Mouse (Mus musculus) midbrain, embryonic 11.5 days (tissue): Measurements from ENCODE around the gene Pla2g4e. TPM values are rescaled to one million over a fixed set of nuclear protein-coding genes. Genes with fewer than 3 reads are reported as not detected.

ENCODE experiments used
- ATAC-seq: fragments of 200-750 bp; cut with Nextera tagmentation; 2 replicates; pipeline ENCODE4 v1.8.0; 2017; ENCODE audit warnings: moderate TSS enrichment, moderate library complexity; ENCODE audit not compliant: low FRiP score
- DNase-seq: peaks from one replicate; pipeline ENCODE4 v3.0.0; 2015; ENCODE audit warnings: low spot score; ENCODE audit errors: missing footprints
- H3K27ac ChIP-seq: fragments of 300-500 bp; sonication (generic); 2 replicates; pipeline ENCODE4 v1.5.1; 2014; ENCODE audit warnings: low read depth, low read length
- H3K27me3 ChIP-seq: fragments of 300-500 bp; sonication (generic); 2 replicates; pipeline ENCODE4 v1.6.1; 2014; ENCODE audit warnings: mild to moderate bottlenecking, low read length, moderate library complexity, mixed read lengths; ENCODE audit not compliant: control insufficient read depth, insufficient read depth
- H3K36me3 ChIP-seq: fragments of 300-500 bp; sonication (generic); 2 replicates; pipeline ENCODE4 v1.6.1; 2014; ENCODE audit warnings: mild to moderate bottlenecking, low read length, moderate library complexity, mixed read lengths; ENCODE audit not compliant: control insufficient read depth, insufficient read depth
- H3K4me1 ChIP-seq: fragments of 300-500 bp; sonication (generic); 2 replicates; pipeline ENCODE4 v1.6.1; 2014; ENCODE audit warnings: low read length; ENCODE audit not compliant: control insufficient read depth, insufficient read depth
- H3K4me2 ChIP-seq: fragments of 300-500 bp; sonication (generic); 2 replicates; pipeline ENCODE4 v1.6.1; 2014; ENCODE audit warnings: mild to moderate bottlenecking, moderate library complexity
- H3K4me3 ChIP-seq: fragments of 300-500 bp; sonication (generic); 2 replicates; pipeline ENCODE4 v1.5.1; 2014; ENCODE audit warnings: low read depth, low read length
- H3K9ac ChIP-seq: fragments of 300-500 bp; sonication (generic); 2 replicates; pipeline ENCODE4 v1.6.1; 2014; ENCODE audit warnings: low read length
- H3K9me3 ChIP-seq: fragments of 300-500 bp; sonication (generic); 2 replicates; pipeline ENCODE4 v1.6.1; 2016; ENCODE audit warnings: low read length; ENCODE audit not compliant: control insufficient read depth
- WGBS: fragments of 180-500 bp; shearing (Covaris S2); extraction: QIAGEN DNeasy Blood & Tissue Kit; methylation state at CpG from one replicate; pipeline ENCODE4 v1.1.7; 2014; 5-methylcytosine and 5-hydroxymethylcytosine counted together
- polyA plus RNA-seq: library from polyadenylated mRNA; unstranded; fragments of >200 nt; fragmentation: Nextera tagmentation; extraction: Ambion mirVana; gene quantifications from 2 replicates; pipeline ENCODE4 v1.2.1, GENCODE M21; 2014

Gene Pla2g4e
- polyA plus RNA-seq, 1 experiment from 2014 or later, result 0.04 TPM

DNA sequence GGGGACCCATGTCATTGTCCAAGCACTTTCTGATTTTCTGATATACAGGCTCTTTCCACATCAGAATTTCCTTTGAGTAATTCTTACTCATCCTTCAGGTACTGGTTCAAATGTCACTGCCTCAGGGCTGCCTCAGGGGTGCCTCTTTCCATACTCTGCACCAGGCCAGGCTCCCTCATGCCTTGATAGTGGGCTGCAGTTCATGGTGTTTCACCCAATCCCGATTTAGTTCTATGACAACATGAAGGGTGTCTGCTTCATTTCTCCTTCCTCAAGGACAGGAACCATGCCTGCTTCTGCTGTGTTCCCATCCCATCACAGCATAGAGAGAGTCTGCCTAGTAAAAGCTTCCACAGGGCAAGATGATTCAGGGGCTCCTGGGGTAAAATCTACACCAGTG, 118.2 kb downstream of the Pla2g4e start:
- no peak for DNase-seq
- no peak overlapping the region for H3K4me2 ChIP-seq
- no peak for ATAC-seq
- no peaks in the 10 kb centered on the region for H3K4me1 ChIP-seq
- H3K4me3 ChIP-seq, result no peak overlapping the region
- no peaks in the 10 kb centered on the region for H3K36me3 ChIP-seq
- no peak overlapping the region for H3K9ac ChIP-seq
- H3K27ac ChIP-seq, result no peak overlapping the region
- 82% methylated on average over 1 of the region's 1 CpGs for WGBS
- no peaks in the 10 kb centered on the region for H3K9me3 ChIP-seq
- H3K27me3 ChIP-seq, result no peaks in the 10 kb centered on the region

GRCm38 (mm10) chr2:120126408-120126807, 118.7 kb downstream of the Pla2g4e start:
- Histone ChIP-seq H3K9me3 (no peaks in the 10 kb centered on the region), H3K4me1 (no peaks in the 10 kb centered on the region), H3K4me2 (no peak overlapping the region), H3K27me3 (no peaks in the 10 kb centered on the region), H3K9ac (no peak overlapping the region), H3K27ac (no peak overlapping the region), H3K4me3 (no peak overlapping the region), H3K36me3 (no peaks in the 10 kb centered on the region)
- DNase-seq (peak; percentile 6), ATAC-seq (no peak)
- WGBS, result 89% methylated on average over 4 of the region's 4 CpGs

DNA sequence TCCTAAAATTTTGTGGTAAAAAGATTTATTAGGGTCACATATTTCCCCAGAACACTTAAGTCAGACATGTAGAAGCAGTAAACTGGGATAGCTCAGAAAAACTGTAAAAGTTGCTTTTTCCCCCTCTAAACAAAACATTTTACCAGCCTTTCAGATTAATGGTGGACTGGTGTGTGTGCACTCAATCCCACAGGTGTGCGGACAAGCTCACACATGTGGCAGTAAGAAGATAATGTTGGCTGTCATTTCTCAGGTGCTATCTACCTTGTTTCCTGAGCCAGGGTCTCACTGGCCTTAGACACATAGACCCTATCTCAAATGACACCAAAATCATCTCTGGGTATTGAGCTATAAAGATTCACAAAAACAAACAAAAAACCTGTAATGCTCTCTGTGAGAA, 119.7 kb downstream of the Pla2g4e start:
- Histone ChIP-seq H3K27me3 (no peaks in the 10 kb centered on the region), H3K9ac (no peak overlapping the region), H3K36me3 (no peaks in the 10 kb centered on the region), H3K4me2 (no peak overlapping the region), H3K4me3 (no peak overlapping the region), H3K4me1 (no peaks in the 10 kb centered on the region), H3K27ac (no peak overlapping the region), H3K9me3 (no peaks in the 10 kb centered on the region)
- DNase-seq (peak; percentile 54), ATAC-seq (no peak)
- 97% methylated on average over 1 of the region's 1 CpGs for WGBS

DNA sequence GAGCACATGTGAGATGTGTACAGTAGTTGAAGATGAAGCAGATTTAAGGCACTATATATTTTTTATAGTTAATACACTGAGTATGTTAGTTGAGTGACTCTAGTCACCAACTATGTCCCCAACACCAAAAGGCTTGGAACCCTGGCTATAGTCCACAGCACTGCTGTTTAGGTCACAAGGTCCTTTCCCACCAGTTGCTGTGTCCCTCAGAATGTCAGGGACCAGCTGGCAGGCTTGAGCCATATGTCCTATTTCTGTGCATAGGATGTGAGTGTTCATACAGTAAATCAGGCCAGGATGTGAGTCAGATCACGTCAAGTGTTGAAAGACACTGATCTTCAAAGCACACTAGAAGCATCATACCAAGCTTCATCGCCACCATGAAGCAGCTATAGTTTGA, 120.2 kb downstream of the Pla2g4e start:
- ATAC-seq (no peak), DNase-seq (peak; percentile 53)
- no peak overlapping the region for H3K27ac ChIP-seq
- no peaks in the 10 kb centered on the region for H3K4me1 ChIP-seq
- H3K4me2 ChIP-seq, result no peak overlapping the region
- H3K9me3 ChIP-seq, result no peaks in the 10 kb centered on the region
- no peaks in the 10 kb centered on the region for H3K36me3 ChIP-seq
- no peak overlapping the region for H3K9ac ChIP-seq
- H3K4me3 ChIP-seq, result no peak overlapping the region
- H3K27me3 ChIP-seq, result no peaks in the 10 kb centered on the region
- 91% methylated on average over 2 of the region's 2 CpGs for WGBS

DNA sequence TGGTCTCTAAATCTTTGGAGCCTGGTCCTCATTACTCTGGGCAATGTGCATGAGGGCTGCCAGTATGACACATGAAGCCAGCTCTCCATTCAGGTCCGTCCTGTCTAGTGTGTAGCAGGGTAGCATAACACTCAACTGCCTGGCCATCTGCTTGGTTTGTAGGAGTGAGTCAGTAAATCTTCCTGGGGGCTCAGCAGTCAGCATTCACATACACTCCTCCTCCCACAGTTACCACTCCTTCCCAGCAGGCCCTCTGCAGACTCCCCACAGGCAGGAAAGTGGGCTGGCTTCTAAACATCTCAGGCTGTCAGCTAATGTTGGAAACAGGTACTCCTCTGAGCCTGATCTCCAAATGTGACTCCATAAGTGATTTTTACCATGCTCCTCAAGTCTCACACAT, 121.0 kb downstream of the Pla2g4e start:
- no peaks in the 10 kb centered on the region for H3K27me3 ChIP-seq
- H3K27ac ChIP-seq, result no peak overlapping the region
- DNase-seq (peak; percentile 23), ATAC-seq (no peak)
- no peaks in the 10 kb centered on the region for H3K36me3 ChIP-seq
- no peak overlapping the region for H3K4me3 ChIP-seq
- no peak overlapping the region for H3K9ac ChIP-seq
- no peaks in the 10 kb centered on the region for H3K9me3 ChIP-seq
- no peaks in the 10 kb centered on the region for H3K4me1 ChIP-seq
- 68% methylated on average over 1 of the region's 1 CpGs for WGBS
- H3K4me2 ChIP-seq, result no peak overlapping the region

DNA sequence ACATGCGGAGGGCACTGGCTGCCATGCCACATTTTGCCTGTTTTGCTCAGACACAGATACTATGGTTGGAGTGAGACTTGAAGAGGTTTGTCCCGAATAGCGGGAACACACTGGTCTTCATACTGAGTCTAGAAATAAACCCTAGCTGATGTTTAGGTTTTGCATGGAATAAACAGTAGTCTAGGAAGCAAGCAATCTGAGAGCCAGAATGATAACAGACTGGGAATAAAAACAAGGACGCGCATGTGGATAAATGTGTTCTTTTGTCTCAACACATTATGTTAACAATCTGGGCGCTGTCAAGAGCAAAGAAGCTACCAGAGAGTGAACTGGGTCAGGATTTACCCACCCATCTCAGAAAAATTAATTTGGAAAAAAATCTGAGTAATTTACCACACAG, 122.2 kb downstream of the Pla2g4e start:
- Histone ChIP-seq H3K27ac (no peak overlapping the region), H3K4me3 (no peak overlapping the region), H3K4me2 (no peak overlapping the region), H3K27me3 (no peaks in the 10 kb centered on the region), H3K9me3 (no peaks in the 10 kb centered on the region), H3K36me3 (no peaks in the 10 kb centered on the region), H3K9ac (no peak overlapping the region), H3K4me1 (no peaks in the 10 kb centered on the region)
- WGBS, result 94% methylated on average over 6 of the region's 6 CpGs
- peak; percentile 35 for DNase-seq
- ATAC-seq, result no peak

- Histone ChIP-seq H3K9me3 (no peaks in the 10 kb centered on the region), H3K4me2 (no peak overlapping the region), H3K4me3 (no peak overlapping the region), H3K27me3 (no peaks in the 10 kb centered on the region), H3K27ac (no peak overlapping the region), H3K4me1 (no peaks in the 10 kb centered on the region), H3K36me3 (no peaks in the 10 kb centered on the region), H3K9ac (no peak overlapping the region)
- DNase-seq (no peak), ATAC-seq (no peak)
- WGBS, result 90% methylated on average over 6 of the region's 6 CpGs
Measured at GRCm38 (mm10) chr2:120117346-120117745, 127.8 kb downstream of the Pla2g4e start.

Other genes with a start within 250 kb of the Pla2g4e start
- 18.8 and 19.1 TPM in 2 replicates for gene Jmjd7, start 217.9 kb downstream of the Pla2g4e start, polyA plus RNA-seq
- 3.6 and 3.9 TPM in 2 replicates for gene Gm28042, start 217.8 kb downstream of the Pla2g4e start, polyA plus RNA-seq
- gene Pla2g4b, start 211.9 kb downstream of the Pla2g4e start, polyA plus RNA-seq, result 1.5 and 2.3 TPM in 2 replicates
- gene Ehd4, start 90.7 kb downstream of the Pla2g4e start, polyA plus RNA-seq, result 10.2 and 17.2 TPM in 2 replicates
- 0.05 and 0.08 TPM in 2 replicates for gene Pla2g4d, start 43.9 kb upstream of the Pla2g4e start, polyA plus RNA-seq
- gene Pla2g4f, start 68.8 kb upstream of the Pla2g4e start, polyA plus RNA-seq, result not detected in 2 replicates
- 36.8 and 40.1 TPM in 2 replicates for gene Vps39, start 107.8 kb upstream of the Pla2g4e start, polyA plus RNA-seq
- gene Ganc, start 158.6 kb upstream of the Pla2g4e start, polyA plus RNA-seq, result 7.2 and 10.0 TPM in 2 replicates
- gene Tmem87a, start 158.8 kb upstream of the Pla2g4e start, polyA plus RNA-seq, result 8.3 and 8.6 TPM in 2 replicates
- gene Capn3, start 210.7 kb upstream of the Pla2g4e start, polyA plus RNA-seq, result 4.8 and 5.9 TPM in 2 replicates